Mouse (Mus musculus): ENCODE data around the gene Slc17a9.

DNA sequence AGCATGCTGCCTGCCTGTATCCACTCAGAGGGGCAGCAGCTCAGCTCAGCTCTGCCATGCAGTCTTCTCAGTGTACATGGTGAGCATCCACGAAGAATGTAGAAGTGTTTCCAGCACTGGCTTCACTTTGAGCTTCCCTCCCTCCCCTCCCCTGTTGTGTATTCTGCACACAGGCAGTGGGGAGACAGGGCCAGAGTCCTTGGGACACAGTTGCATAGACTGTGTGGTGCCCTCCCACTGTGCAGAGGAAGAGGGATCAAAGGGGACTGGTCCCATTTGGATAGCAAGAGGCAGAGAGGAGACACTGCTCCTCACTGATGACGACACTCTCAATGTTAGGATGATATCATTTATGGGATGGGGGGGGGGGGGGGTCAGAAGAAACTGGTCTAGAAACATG, 43.8 kb upstream of the Slc17a9 start:
- TF ChIP-seq TAL1 (IDR thresholded peaks at IDR 0.05; ENCODE audit: low read length) (no peak), ZNF384 (IDR thresholded peaks at IDR 0.05; ENCODE audit: low read depth, low read length) (no peak), ZC3H11A (IDR thresholded peaks at IDR 0.05; ENCODE audit: low read depth, low read length) (no peak), EP300 (IDR thresholded peaks at IDR 0.05; ENCODE audit: low read depth in 1 of 2, low read length in 2 of 2) (no peak), CTCF (IDR thresholded peaks at IDR 0.05 in 2 of 3, conservative IDR thresholded peaks at IDR 0.05 in 1 of 3; ENCODE audit: control insufficient read depth in 1 of 3, insufficient read depth in 1 of 3, low read depth in 2 of 3, low read length in 3 of 3, poor library complexity in 1 of 3, severe bottlenecking in 1 of 3) (no peak), POLR2AphosphoS2 (IDR thresholded peaks at IDR 0.05; ENCODE audit: low read length) (no peak; the same call in 1 of the 2 replicates), MAX (IDR thresholded peaks at IDR 0.05; ENCODE audit: low read length) (no peak), RCOR1 (IDR thresholded peaks at IDR 0.05; ENCODE audit: low read depth, low read length) (no peak), POLR2A (IDR thresholded peaks at IDR 0.05; ENCODE audit: control insufficient read depth in 1 of 2, insufficient read depth in 1 of 2, low read depth in 1 of 2, low read length in 2 of 2, poor library complexity in 1 of 2) (no peak), TBP (IDR thresholded peaks at IDR 0.05; ENCODE audit: low read depth, low read length) (no peak), BHLHE40 (IDR thresholded peaks at IDR 0.05; ENCODE audit: borderline replicate concordance, low read depth, low read length) (no peak)

All from MEL (cell line).